Mouse (Mus musculus) intestine, postnatal 0 days (tissue): ENCODE measurements at regions not wholly inside any gene's neighbourhood (a gene's known extent, or its start where the extent isn't known, plus 50 kb on each side); places are given as distances from the start of the nearest gene placed in this dataset.

Experiments
- ATAC-seq: fragments of 200-750 bp; cut with Nextera tagmentation; 2 replicates; pipeline ENCODE4 v1.8.0; 2017; ENCODE audit warnings: mild to moderate bottlenecking, moderate TSS enrichment, moderate library complexity
- H3K27ac ChIP-seq: fragments of 300-500 bp; sonication (generic); 2 replicates; pipeline ENCODE4 v1.5.1; 2014; ENCODE audit warnings: mild to moderate bottlenecking, low read depth, low read length, moderate library complexity
- H3K27me3 ChIP-seq: fragments of 300-500 bp; sonication (generic); replicated peaks from 2 replicates; pipeline ENCODE4 v1.6.1; 2014; ENCODE audit warnings: low read length, mixed read lengths; ENCODE audit not compliant: control insufficient read depth, insufficient read depth
- H3K36me3 ChIP-seq: fragments of 300-500 bp; sonication (generic); 2 replicates; pipeline ENCODE4 v1.6.1; 2014; ENCODE audit warnings: mild to moderate bottlenecking, moderate library complexity; ENCODE audit not compliant: control insufficient read depth, insufficient read depth
- H3K4me1 ChIP-seq: fragments of 300-500 bp; sonication (generic); replicated peaks from 2 replicates; pipeline ENCODE4 v1.6.1; 2014; ENCODE audit warnings: antibody characterized with exemption, low read length, mixed read lengths; ENCODE audit not compliant: control insufficient read depth, insufficient read depth
- H3K4me2 ChIP-seq: fragments of 300-500 bp; sonication (generic); replicated peaks from 2 replicates; pipeline ENCODE4 v1.6.1; 2014; ENCODE audit warnings: low read depth, mild to moderate bottlenecking, moderate library complexity
- H3K4me3 ChIP-seq: fragments of 300-500 bp; sonication (generic); 2 replicates; pipeline ENCODE4 v1.5.1; 2014; ENCODE audit warnings: low read depth, low read length
- H3K9ac ChIP-seq: fragments of 300-500 bp; sonication (generic); 2 replicates; pipeline ENCODE4 v1.6.1; 2014; ENCODE audit warnings: mild to moderate bottlenecking, low read depth, low read length
- H3K9me3 ChIP-seq: fragments of 300-500 bp; sonication (generic); 2 replicates; pipeline ENCODE4 v1.6.1; 2016; ENCODE audit warnings: mixed run types; ENCODE audit not compliant: control insufficient read depth
- CTCF ChIP-seq: sonication (generic); IDR thresholded peaks from 2 replicates; pipeline ENCODE4 v1.5.1; 2016; ENCODE audit warnings: low read depth, mild to moderate bottlenecking, control low read depth, antibody characterized with exemption, moderate library complexity
- WGBS: fragments of 180-500 bp; shearing (Covaris S2); extraction: QIAGEN DNeasy Blood & Tissue Kit; methylation state at CpG from one replicate; pipeline ENCODE4 v1.1.7; 2014; 5-methylcytosine and 5-hydroxymethylcytosine counted together

- no peaks in the 10 kb centered on the region for H3K9me3 ChIP-seq
- H3K36me3 ChIP-seq = no peaks in the 10 kb centered on the region
- no peak overlapping the region for H3K4me3 ChIP-seq
- peaks cover 5% of the 10 kb centered on the region; the same call in 1 of the 2 replicates for H3K4me1 ChIP-seq
- H3K9ac ChIP-seq = no peak overlapping the region
- no peak overlapping the region for H3K4me2 ChIP-seq
- no peaks in the 10 kb centered on the region for H3K27me3 ChIP-seq
- H3K27ac ChIP-seq = no peak overlapping the region
- WGBS = 79% methylated on average over 4 of the region's 4 CpGs
- ATAC-seq = peak; percentile 48; the same call in 1 of the 2 replicates
- no peak for TF ChIP-seq CTCF
Observed at GRCm38 (mm10) chr15:36345413-36345812, 662.2 kb downstream of the Zfp706 start.

GRCm38 (mm10) chr15:36339971-36340550 lies 667.5 kb downstream of the Zfp706 start:
- no peak for ATAC-seq
- Histone ChIP-seq H3K36me3 (no peaks in the 10 kb centered on the region), H3K27me3 (no peaks in the 10 kb centered on the region), H3K27ac (no peak overlapping the region), H3K4me3 (no peak overlapping the region), H3K9ac (no peak overlapping the region), H3K4me1 (no peaks in the 10 kb centered on the region), H3K4me2 (no peak overlapping the region), H3K9me3 (no peaks in the 10 kb centered on the region)
- WGBS = 74% methylated on average over 5 of the region's 5 CpGs
- TF ChIP-seq CTCF = no peak

- Histone ChIP-seq H3K9me3 (no peaks in the 10 kb centered on the region), H3K27ac (no peak overlapping the region), H3K4me1 (no peaks in the 10 kb centered on the region), H3K4me3 (no peak overlapping the region), H3K9ac (no peak overlapping the region), H3K27me3 (no peaks in the 10 kb centered on the region), H3K36me3 (no peaks in the 10 kb centered on the region), H3K4me2 (no peak overlapping the region)
- TF ChIP-seq CTCF = no peak
- no peak for ATAC-seq
- 81% methylated on average over 2 of the region's 2 CpGs for WGBS
Observed at GRCm38 (mm10) chr15:36338766-36339165, 668.8 kb downstream of the Zfp706 start.

DNA sequence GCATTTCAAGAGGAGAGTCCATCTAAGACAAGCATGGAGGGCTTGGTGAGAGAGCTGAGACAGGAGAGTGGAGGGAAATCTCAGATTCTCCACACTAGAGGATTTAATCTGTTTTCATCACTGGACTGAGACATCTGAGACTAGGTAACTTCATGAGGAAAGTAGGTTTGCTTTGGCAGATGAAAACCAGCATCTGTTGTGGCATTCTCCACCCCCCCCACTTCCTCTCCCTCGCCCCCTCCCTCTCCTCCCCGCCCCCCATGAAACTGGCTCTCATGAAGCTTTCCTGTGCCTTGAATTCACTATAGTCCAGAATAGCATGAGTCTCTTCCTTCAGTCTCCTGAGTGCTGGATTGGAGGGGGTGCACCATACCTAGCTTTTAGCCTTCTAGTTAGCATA lies 670.7 kb downstream of the Zfp706 start:
- 85% methylated on average over 2 of the region's 2 CpGs for WGBS
- no peaks in the 10 kb centered on the region for H3K27me3 ChIP-seq
- ATAC-seq = no peak
- TF ChIP-seq CTCF = no peak
- no peaks in the 10 kb centered on the region for H3K9me3 ChIP-seq
- no peak overlapping the region for H3K27ac ChIP-seq
- no peaks in the 10 kb centered on the region for H3K4me1 ChIP-seq
- no peak overlapping the region for H3K4me3 ChIP-seq
- H3K36me3 ChIP-seq = no peaks in the 10 kb centered on the region
- H3K4me2 ChIP-seq = no peak overlapping the region
- no peak overlapping the region for H3K9ac ChIP-seq

GRCm38 (mm10) chr15:36335116-36335515 lies 672.5 kb downstream of the Zfp706 start:
- ATAC-seq = no peak

DNA sequence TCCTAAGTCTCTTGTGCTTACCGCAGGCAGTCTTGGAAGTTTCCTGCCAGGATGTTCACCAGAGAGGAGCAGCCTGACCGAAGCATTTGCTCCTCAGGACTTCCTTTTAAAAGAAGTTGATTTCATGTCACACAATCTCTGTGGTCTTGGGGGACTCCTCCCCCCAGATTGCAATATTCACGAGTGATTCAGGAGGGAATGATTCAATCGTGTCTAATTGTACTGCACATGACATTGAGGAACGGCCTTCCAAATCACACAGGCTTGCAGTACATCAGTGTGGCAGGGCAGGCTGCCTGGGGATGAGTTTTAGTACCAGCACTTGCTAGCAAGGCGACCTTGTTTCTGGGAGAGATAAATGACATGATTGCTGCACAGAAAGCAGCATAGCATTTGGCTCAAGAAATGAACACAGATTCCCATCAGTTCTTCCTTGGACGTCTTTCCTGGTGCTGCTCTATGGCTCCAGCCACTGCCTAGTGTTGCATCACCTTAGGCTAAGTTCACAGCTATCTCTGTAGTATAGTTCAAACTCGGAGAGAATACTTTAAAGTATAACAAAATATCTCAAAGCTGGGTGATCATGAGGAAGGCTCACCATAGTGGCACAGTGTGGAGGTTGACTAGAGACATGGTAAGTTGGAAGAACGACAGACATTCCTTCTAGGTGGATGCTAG lies 673.0 kb downstream of the Zfp706 start:
- no peak for TF ChIP-seq CTCF
- ATAC-seq = no peak

More at GRCm38 (mm10) chr15:36335116-36335515, 672.5 kb downstream of the Zfp706 start:
- H3K9ac ChIP-seq = no peak overlapping the region
- no peak overlapping the region for H3K4me3 ChIP-seq
- H3K4me1 ChIP-seq = no peaks in the 10 kb centered on the region
- no peak for TF ChIP-seq CTCF
- no peak overlapping the region for H3K4me2 ChIP-seq
- no peak overlapping the region for H3K27ac ChIP-seq
- H3K9me3 ChIP-seq = no peaks in the 10 kb centered on the region
- 62% methylated on average over 2 of the region's 2 CpGs for WGBS
- no peaks in the 10 kb centered on the region for H3K36me3 ChIP-seq
- H3K27me3 ChIP-seq = no peaks in the 10 kb centered on the region

More for the DNA sequence above, 673.0 kb downstream of the Zfp706 start:
- Histone ChIP-seq H3K9ac (no peak overlapping the region), H3K36me3 (no peaks in the 10 kb centered on the region), H3K27ac (no peak overlapping the region), H3K4me1 (no peaks in the 10 kb centered on the region), H3K4me3 (no peak overlapping the region), H3K27me3 (no peaks in the 10 kb centered on the region), H3K9me3 (no peaks in the 10 kb centered on the region), H3K4me2 (no peak overlapping the region)
- WGBS = 70% methylated on average over 9 of the region's 9 CpGs
